Mouse (Mus musculus) ES-Bruce4 (cell line): ENCODE measurements around the gene Wnt10b.

Experiments used
- CTCF ChIP-seq: IDR thresholded peaks from one replicate; pipeline ENCODE4 v1.8.1; 2011; ENCODE audit warnings: low read depth, low read length
- EP300 ChIP-seq: IDR thresholded peaks from 2 replicates; pipeline ENCODE4 v1.6.1; 2011; ENCODE audit warnings: low read depth, low read length; ENCODE audit not compliant: insufficient read depth
- POLR2A ChIP-seq: IDR thresholded peaks from one replicate; pipeline ENCODE4 v1.8.1; 2011; ENCODE audit warnings: low read length; ENCODE audit not compliant: insufficient read depth

- TF ChIP-seq POLR2A = no peak
- TF ChIP-seq EP300 = no peak
- no peak for TF ChIP-seq CTCF
Observed at GRCm38 (mm10) chr15:98818171-98818570, 40.2 kb upstream of the Wnt10b start.
